Mouse (Mus musculus) bone marrow, adult 2 months (tissue): ENCODE results near the gene Stk11. TPM values are rescaled to one million over a fixed set of nuclear protein-coding genes. Genes with fewer than 3 reads are reported as not detected.

Source experiments
- H3K27ac ChIP-seq: fragments of 200-500 bp; 2 replicates; pipeline ENCODE4 v1.5.1; 2012; ENCODE audit warnings: low read depth, mild to moderate bottlenecking, control low read depth, inconsistent platforms, low read length; ENCODE audit not compliant: control insufficient read depth, poor library complexity, insufficient read depth
- H3K4me1 ChIP-seq: fragments of 200-500 bp; 2 replicates; pipeline ENCODE4 v1.6.1; 2011; ENCODE audit warnings: low read length; ENCODE audit not compliant: control insufficient read depth, insufficient read depth
- H3K4me3 ChIP-seq: fragments of 200-500 bp; replicated peaks from 2 replicates; pipeline ENCODE3; 2011; ENCODE audit warnings: mild to moderate bottlenecking, low read depth, low read length, control low read depth; ENCODE audit not compliant: control insufficient read depth
- CTCF ChIP-seq: fragments of 200-500 bp; IDR thresholded peaks from 2 replicates; pipeline ENCODE4 v1.5.1; 2011; ENCODE audit warnings: low read length, control low read depth; ENCODE audit not compliant: control insufficient read depth, insufficient read depth
- POLR2A ChIP-seq: fragments of 200-500 bp; IDR thresholded peaks from 2 replicates; pipeline ENCODE4 v1.6.1; 2011; ENCODE audit warnings: low read depth, mild to moderate bottlenecking, control low read depth, low read length, borderline replicate concordance; ENCODE audit not compliant: control insufficient read depth
- WGBS: fragments of 180-500 bp; shearing (Covaris S2); methylation state at CpG from one replicate; pipeline ENCODE4 v1.1.7; 2018; 5-methylcytosine and 5-hydroxymethylcytosine counted together
- polyA plus RNA-seq: library from polyadenylated mRNA; stranded (reverse); fragments of >200 nt; gene quantifications from 2 replicates; pipeline ENCODE4 v1.2.4, GENCODE M21; 2011; ENCODE audit warnings: low replicate concordance; ENCODE audit not compliant: missing spikeins, insufficient read depth, insufficient read length

The Stk11 gene
- polyA plus RNA-seq, 1 experiment, result 344 TPM

DNA sequence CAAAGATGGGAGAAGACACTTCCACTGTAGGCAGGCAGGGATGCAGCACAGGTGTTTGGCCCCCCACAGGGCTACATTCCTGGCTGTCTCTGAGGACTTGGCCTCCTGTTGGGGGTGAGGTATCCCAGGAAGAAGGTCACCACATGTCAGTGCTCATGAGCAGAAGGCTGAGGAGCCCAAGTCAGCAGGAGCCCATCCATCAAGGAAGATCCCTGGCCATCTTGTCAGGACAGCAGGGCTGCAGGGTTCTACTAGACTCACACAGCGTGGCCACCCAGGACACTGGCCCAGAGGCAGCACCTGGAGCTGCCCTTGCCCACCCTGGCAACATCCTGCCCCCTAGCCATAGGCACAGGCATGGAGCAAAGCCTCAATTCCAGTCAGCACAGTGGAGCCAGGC lies 39.7 kb upstream of the Stk11 start:
- H3K4me3 ChIP-seq, result no peak overlapping the region
- peaks cover 12% of the 10 kb centered on the region for H3K4me1 ChIP-seq
- peak overlapping the region; percentile 96 for H3K27ac ChIP-seq
- TF ChIP-seq CTCF (no peak), POLR2A (no peak)
- 90% methylated on average over 1 of the region's 1 CpGs for WGBS

DNA sequence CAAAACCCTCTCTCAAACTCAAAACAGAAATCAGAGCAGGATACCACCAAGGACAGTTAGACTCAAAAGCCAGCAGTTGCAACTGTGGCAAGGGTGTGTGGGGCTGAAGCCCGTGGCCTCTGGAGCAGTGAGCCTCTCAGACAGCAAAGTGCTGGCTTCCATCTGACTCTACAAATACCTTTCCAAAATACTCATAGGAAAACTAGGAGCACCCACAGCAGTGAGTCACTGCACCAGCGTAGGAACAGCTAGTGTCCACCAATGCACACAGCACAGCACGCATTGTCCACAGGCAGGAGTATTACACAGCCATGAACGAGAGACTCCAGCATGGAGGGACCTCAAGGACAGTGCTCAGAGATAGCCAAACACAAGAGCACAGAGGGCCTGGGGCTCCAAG lies 39.2 kb upstream of the Stk11 start:
- Histone ChIP-seq H3K4me3 (no peak overlapping the region), H3K27ac (peak overlapping the region; percentile 96), H3K4me1 (peaks cover 11% of the 10 kb centered on the region)
- 92% methylated on average over 4 of the region's 4 CpGs for WGBS
- no peak for TF ChIP-seq POLR2A
- TF ChIP-seq CTCF, result no peak

DNA sequence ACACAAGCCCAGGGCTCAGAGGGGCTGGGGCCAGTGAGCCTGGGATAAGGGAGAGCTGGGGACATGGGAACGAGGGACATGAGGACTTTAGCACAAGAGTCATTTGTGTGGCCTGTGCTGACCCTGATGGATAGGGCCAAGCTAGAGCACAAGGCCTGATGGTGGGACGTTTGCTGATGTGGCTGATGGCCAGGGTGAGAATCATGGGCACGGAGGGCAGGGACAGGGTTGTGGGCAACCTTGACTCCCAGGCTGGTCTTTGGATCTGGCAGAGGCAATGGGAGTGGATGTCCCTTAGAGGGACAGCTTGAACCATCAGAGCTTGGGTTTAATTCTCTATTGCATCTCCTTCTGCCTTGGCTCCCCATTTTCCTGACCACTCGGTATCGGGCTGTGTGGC lies 38.3 kb upstream of the Stk11 start:
- 89% methylated on average over 5 of the region's 5 CpGs for WGBS
- Histone ChIP-seq H3K4me1 (peaks cover 9% of the 10 kb centered on the region), H3K27ac (no peak overlapping the region), H3K4me3 (no peak overlapping the region)
- TF ChIP-seq POLR2A (no peak), CTCF (no peak)

DNA sequence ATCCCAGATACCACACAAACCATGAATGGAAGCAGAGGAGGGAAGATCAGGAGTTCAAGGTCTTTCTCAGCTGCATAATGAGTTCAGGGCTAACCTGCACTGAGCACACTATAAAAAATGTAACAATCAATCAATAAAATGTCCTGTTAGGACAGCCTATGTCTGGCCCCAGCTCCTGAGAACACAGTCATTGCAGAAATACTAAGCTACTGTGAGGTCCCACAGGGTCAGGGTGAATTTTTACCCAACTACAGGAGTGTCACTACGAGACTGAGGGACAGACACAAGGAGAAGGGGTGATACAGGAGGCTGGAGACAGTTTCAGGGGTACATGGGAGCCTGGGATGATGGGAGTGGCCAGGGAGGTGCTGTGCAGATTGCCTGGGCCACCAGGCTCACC lies 37.2 kb upstream of the Stk11 start:
- TF ChIP-seq POLR2A (no peak), CTCF (no peak)
- Histone ChIP-seq H3K27ac (no peak overlapping the region), H3K4me1 (peaks cover 7% of the 10 kb centered on the region), H3K4me3 (no peak overlapping the region)
- WGBS, result 90% methylated on average over 1 of the region's 1 CpGs

DNA sequence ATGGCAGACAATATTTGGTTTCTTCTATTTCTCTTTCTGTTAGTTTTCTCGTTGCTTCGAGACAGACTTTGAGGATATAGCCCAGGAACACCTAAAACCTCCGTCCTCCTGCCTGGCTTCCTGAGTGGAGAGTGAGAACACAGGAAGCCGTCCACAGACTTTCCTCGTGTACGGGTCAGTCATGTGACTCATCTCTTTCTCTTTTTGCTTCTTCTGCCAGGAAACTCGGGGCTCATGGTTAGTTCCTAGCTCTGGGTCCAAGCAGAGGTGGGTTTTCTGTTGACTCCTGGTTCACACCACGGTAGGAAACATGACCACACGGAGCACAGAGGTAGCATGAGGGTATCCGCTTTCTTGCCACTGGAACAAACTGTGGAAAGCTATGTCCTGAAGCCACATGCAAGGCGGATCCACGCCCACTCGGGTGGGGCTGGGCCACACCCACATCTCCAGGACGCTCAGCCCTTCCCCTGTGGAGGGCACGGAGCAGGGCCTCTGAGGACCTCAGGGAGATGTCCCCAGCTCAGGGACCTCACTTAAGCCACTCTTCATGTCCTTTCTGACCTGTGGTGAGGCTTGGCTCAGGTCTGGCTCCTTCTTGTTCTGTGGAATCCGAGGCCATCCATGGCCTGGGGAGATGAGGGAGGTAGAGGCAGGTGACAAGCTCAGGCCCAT lies 35.1 kb upstream of the Stk11 start:
- Histone ChIP-seq H3K4me3 (peak overlapping the region; percentile 6), H3K4me1 (peaks cover 8% of the 10 kb centered on the region), H3K27ac (peak overlapping the region; percentile 79)
- no peak for TF ChIP-seq POLR2A
- no peak for TF ChIP-seq CTCF
- WGBS, result 40% methylated on average over 16 of the region's 16 CpGs

DNA sequence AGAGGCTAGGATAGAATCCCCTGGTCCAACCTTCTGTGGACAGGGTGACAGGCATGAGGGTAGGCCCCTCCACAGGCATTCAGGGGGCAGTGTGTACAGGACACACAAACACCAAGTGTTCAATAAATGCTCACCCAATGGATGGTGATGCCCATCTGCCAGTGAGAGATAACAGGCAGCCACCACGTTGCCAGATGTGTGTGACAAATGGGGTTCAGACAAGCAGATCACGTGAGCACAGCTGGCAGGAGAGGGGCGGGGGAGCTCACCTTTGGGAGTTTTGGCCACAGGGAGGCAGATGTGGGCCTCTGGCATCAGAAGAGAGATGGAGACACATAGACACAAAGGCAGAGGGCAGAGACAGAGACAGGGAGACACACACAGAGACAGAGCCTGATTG lies 34.5 kb upstream of the Stk11 start:
- Histone ChIP-seq H3K4me3 (no peak overlapping the region), H3K27ac (peak overlapping the region; percentile 79), H3K4me1 (peaks cover 4% of the 10 kb centered on the region)
- TF ChIP-seq POLR2A (no peak), CTCF (peak; percentile 55; the same call in 1 of the 2 replicates)
- 62% methylated on average over 3 of the region's 3 CpGs for WGBS

DNA sequence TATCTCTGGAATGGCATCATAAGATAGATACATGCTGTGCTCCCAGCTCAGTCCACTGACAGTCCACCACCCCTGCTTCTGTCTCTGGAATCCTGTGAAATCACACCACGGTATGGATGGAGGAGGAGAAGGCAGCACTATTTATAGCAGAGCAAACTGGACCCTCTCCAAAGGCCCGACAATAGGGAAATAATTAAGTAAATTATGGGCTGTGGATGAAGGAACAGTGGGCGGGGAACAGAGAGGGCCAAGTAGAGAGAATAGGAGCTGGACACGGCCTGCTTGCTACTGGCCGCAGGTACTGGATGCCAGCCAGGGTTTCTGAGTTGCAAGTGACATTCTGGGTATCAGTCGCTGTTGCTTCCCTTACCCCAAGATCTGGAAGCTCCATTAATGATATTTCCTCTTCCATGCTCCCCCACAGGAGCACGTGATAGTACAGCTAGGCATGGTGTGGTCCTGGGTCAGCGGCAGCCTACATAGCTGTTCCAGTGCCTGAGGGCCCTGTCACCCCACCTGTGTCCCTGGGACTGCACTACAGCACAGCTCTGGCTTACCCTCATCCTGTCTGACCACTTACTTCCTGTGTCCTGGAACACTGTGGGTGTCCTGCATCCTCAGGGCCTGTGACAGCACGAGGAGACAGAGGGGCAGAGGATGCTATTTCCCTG lies 30.7 kb upstream of the Stk11 start:
- TF ChIP-seq CTCF, result no peak
- TF ChIP-seq POLR2A, result no peak
- Histone ChIP-seq H3K4me3 (no peak overlapping the region), H3K27ac (no peak overlapping the region), H3K4me1 (peaks cover 13% of the 10 kb centered on the region)
- 66% methylated on average over 9 of the region's 9 CpGs for WGBS

DNA sequence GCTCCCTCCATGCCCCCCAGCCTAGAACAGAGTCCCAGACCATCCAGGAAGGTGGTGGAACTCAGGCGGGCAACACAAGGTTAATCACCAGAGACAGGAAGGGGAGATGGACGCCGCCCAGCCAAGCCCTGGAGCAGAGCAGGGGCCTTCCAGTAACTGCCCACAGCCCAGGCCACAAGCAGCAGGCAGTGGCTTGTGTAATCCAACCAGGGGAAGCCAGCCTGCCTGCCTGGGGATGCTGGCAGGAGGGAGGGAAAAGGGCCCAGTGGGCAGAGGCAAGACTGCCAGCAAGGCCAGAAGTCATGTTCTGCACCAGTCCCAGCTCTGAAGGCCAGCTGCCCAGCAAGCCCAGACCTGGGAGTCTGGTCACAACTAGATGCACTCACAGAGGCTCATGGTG lies 28.8 kb upstream of the Stk11 start:
- TF ChIP-seq POLR2A, result peak; percentile 12; the same call in 1 of the 2 replicates
- TF ChIP-seq CTCF, result no peak
- Histone ChIP-seq H3K4me1 (peaks cover 11% of the 10 kb centered on the region), H3K4me3 (peak overlapping the region; percentile 6), H3K27ac (peak overlapping the region; percentile 91)
- 10% methylated on average over 3 of the region's 3 CpGs for WGBS
